Mouse (Mus musculus): ENCODE results near the gene Il17c.

- TF ChIP-seq TAL1 (IDR thresholded peaks at IDR 0.05; ENCODE audit: low read length) (no peak), GATA1 (IDR thresholded peaks at IDR 0.05; ENCODE audit: low read length) (no peak)
Observed at GRCm38 (mm10) chr8:122376365-122377231, 45.2 kb upstream of the Il17c start, which contains the start of gene Zc3h18.
